Mouse (Mus musculus) urinary bladder, adult 2 months (tissue): ENCODE data around the gene Zscan4b. TPM values are rescaled to one million over a fixed set of nuclear protein-coding genes. Genes with fewer than 3 reads are reported as not detected.
"Not testable (repeated sequence)": the region's sequence is repeated elsewhere in the genome, so short reads cannot be mapped to it uniquely, and the experiment has no call there.

Source experiments
- DNase-seq: peaks from one replicate; pipeline ENCODE4 v3.0.0; 2022; ENCODE audit warnings: low spot score
- polyA plus RNA-seq: library from polyadenylated mRNA; depleted of rRNA; stranded (reverse); fragments of >200 nt; gene quantifications from 2 replicates; pipeline ENCODE4 v1.2.3, GENCODE M21; 2012; rRNA removed

Zscan4b gene
- not detected in 2 replicates for polyA plus RNA-seq

GRCm38 (mm10) chr7:10904950-10905349 lies at the start of gene Zscan4b:
Gene Zscan4b (minus strand): TSS chr7:10905050.
- DNase-seq = not testable (repeated sequence)

Other genes starting within 250 kb of the Zscan4b start
- not detected in 2 replicates for gene Nlrp4b, start 217.3 kb downstream of the Zscan4b start, polyA plus RNA-seq
- gene Vmn1r71, start 150.7 kb downstream of the Zscan4b start, polyA plus RNA-seq = not detected in 2 replicates
- gene Zscan4c, start 100.7 kb upstream of the Zscan4b start, polyA plus RNA-seq = not detected in 2 replicates
- gene Zscan4-ps1, start 164.6 kb upstream of the Zscan4b start, polyA plus RNA-seq = not detected in 2 replicates